Mouse (Mus musculus) embryo, embryonic 10 days (tissue): ENCODE measurements around the gene Grip1.
A peak's percentile ranks its signal among the peaks of the same experiment; 100 is the strongest.

Experiments
- DNase-seq: peaks from one replicate; pipeline ENCODE4 v3.0.0-alpha.2; 2015; ENCODE audit warnings: low spot score

Grip1 gene

DNA sequence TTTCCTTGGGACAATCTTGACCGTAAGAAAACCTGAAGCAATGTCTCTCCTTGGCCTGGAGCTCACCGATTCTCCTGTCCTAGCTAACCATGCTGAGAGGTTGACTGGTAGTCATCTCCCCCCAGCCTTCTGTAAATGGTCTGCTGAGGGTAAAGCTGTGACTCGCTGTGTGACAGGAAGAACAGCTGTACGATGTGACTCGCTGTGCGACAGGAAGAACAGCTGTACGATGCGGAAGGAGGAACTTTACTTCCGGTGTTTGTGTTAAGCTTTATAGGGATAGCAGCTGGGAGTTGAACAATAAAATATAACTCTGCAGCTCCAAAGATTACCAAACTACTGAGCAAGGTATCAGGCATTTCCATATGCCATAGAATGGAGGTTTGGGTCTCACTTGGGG is 119.5 kb downstream of the Grip1 start:
- no peak for DNase-seq

DNA sequence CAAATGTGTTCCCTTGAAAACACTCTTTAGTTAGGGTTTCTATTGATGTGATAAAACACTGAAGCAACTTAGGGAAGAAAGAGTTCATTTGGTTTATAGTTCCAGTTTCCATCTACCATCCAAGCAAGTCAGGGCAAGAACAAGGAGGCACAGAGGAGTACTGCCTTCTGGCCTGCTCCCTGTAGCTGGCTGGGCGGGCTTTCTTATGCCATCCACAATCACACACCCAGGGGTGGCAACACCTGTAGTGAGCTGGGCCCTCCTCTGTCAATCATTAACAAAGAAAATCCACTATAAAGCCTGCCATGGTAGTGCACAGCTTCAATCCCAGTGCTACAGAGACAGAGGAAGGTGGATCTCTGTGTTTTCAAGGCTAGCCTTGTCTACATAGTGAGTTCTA is 122.2 kb downstream of the Grip1 start:
- DNase-seq = no peak

DNA sequence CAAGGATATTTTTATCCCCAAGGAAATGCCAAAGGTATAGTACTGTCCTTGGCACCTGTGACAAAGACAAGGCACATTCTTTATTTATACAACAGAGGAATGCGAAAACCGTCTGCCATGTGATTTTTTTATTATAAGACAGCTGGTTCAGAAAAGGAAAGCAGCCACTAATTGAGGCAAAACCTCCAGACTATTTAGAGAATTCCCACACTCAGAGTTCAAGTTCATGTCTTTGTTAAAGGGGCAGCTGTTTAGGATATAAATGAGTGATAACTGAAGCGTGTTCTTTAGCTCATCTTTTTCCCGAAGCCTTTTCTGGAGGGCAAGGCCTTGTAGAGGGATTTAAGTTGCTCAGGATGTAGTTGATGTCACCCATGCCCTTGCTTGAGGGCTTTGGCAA is 126.4 kb downstream of the Grip1 start:
- DNase-seq = no peak

DNA sequence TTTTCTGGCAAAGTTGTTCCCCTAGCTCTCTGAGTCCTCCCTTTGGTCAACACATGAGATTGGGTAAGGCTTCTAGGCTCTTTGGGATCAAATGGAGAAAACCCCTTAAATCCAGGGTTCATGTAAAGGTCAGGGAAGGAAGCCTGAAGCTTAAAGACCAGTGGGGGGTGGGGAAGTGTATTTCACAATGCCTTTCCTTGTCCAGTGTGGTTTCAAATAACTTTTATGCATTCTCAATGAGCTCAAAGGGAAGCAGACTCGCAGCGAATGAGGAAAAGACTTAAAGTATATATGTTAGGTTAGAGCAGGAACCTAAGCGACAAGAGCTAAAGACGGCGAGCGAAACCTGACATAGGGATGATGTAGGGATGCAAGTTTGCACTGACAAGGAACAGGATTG is 131.0 kb downstream of the Grip1 start:
- DNase-seq = peak; percentile 22

DNA sequence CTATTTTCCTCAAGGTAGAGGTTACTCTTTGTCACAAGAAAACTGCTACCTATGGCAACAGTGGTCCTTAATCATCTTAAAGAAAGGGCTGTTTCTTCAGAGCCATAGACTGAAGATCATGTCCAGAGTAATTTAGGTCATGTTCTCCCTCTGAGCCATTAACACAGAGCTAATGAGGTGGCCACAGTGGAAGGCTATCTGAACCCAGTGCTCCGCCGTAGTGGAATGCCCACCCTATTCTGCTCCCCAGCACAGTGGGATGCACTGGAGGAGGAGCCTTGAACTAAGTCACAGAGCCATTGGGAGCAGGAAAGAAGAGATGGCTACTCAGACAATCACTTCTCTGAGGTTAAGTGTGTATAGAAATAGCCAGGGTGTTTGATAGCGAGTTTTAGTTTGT is 133.3 kb downstream of the Grip1 start:
- no peak for DNase-seq

DNA sequence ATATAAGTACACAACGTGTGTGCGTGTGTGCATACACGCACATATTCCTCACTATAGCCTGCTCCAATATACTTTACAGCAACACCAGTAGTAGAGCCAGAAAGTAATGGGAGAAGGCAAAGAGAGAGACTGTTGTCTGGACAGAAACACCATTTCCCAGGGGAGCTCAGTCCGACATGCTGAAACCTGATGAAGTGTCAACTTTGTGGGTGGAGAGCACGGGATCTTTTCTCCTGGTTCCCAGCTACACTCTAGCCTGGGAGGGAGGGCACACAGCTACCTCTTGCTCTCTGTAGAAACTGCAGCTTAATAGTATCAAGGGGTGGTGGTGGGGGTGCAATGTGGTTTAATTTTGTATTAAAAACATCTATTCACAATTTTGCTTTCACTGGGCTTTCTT is 143.2 kb downstream of the Grip1 start:
- DNase-seq = peak; percentile 27

DNA sequence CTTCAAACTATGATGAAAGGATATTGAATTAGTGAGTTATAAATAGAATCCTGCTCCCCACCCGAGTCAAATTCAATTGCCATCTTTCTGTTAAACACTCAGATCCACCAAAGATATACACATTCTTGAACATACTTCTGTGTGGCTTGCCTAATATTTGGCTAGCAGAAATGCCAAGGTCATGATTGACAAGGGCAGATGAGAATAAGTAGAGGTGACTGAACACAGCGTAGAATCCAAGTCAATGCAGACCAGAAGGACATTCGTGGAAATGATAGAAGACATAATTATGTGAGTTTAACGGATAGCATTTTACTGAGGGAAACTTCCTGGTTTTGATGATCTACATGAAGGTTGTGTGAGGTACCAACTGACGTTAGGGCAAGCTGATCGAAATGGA is 153.9 kb downstream of the Grip1 start:
- DNase-seq = no peak

DNA sequence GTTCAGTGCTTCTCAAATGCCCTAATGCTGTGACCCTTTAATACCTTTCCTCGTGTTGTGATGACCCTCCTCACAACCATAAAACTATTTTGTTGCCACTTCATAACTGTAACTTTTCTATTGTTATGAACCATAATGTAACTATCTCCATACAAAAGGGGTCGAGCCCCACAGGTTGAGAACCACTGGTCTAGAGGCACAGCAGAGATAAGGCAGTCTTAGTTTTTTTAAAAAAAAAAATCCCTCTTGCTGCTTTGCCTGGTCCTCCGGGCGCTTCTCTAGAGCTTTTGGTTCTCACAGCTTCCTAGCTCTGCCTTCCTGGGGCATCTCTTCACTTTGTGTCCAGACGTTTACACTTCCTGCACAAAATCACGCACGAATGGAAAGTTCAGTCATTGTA is 155.4 kb downstream of the Grip1 start:
- DNase-seq = no peak

DNA sequence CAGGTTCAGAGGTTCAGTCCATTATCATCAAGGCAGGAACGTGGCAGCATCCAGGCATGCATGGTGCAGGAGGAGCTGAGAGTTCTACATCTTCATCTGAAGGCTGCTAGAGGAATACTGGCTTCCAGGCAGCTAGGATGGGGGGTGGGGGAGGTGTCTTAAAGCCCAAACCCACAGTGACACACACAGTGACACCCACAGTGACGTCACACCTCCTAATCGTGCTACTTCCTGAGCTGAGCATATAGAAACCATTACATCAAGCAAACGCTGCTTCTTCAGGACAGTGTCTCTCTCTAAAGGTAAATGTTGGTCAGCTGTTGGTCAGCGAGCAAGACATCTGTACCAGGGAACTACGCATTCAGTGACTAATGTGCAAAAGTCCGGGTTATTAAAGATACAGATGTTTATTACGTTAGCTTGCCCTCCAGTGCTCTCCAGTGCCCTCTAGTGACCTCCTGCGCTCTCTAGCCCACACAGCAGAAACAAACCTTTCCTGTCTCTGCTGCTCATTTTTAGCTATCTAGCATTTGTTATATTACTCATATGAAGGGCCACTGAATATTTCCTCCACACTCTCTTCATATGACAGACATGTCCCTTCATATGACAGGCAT is 156.8 kb downstream of the Grip1 start:
- DNase-seq = peak; percentile 34

DNA sequence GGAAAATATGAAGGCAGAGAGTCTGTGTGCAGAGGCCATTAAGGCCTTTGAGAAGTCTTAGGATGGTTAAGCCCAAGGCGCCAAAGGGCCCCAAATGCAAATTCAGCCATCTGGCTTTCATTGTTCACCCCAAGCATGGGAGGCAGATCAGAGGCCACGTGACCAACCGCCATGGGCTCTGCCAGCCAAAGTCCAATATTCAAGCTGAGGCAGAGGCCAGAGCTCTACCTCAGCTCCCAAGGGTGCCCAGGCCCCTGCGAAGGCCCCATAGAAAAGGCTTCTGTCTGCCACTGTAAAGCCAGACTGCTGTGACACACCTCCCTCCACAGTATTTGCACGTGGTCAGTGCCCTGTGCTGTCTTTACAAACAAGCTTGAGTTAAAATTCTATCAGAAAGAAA is 158.4 kb downstream of the Grip1 start:
- no peak for DNase-seq

DNA sequence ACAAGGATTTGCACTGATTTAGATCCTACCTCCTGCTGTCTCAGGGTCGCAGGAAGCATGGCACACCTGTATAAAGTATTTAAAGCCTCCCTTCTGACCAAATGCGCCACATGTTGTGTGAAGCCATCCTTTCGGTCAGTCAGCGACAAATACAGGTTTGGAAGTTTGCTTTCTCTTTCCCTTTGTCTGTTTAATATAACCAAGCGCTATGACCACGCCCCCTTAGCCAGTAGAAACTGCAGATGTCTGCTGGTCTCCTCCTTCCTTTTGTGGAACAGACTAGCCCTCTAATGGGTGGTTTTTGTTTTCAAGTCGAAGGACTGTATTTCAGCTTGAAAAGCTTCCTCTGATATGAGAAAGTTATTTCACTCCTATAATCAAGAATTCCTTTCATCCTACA is 161.1 kb downstream of the Grip1 start:
- DNase-seq = no peak

DNA sequence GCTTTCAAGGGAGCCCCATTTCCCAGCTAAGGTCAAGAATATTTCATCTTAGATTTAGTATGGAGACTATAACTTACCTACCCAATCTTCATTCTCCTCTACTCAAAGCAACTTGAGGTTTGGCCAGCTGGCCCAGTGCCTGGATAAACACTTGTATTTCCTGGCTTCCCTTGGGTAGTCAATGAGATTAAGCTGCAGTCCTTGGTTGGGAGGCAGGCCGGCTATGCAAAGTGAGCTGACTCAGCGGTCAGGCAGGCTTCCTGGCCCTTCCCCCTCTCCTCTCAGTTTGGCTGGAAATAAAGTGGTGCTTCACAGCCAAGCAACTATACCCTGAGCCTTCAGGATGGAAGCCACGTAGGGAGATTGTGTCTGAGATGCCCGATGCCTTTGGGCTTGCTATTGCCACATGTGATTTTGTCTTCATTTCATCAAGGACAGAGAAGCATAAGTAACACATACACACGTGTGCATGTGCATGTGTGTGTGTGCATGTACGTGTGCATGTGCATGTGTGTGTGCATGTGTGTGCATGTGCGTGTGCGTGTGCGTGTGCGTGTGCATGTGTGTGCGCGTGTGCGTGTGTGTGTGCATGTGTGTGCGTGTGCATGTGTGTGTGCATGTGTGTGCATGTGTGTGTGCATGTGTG is 161.7 kb downstream of the Grip1 start:
- DNase-seq = peak; percentile 73

DNA sequence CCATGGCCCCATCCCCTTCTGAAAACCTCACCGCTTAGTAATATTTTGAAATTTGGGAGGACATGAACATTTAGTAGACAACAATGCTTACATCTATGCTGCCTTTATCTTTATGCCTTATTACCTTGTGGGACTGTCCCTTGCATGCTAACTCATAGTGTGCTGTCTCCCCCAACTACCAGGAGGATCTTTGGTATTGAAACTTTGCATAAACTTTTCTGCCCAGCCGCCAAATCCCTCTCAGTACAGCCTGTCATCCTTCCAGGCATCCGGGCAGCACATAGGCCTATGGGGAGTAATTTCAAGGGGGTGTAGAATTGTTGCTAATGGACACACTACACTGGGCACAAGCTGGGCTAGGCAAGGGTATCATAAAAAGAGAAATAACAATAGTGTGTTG is 162.4 kb downstream of the Grip1 start:
- DNase-seq = no peak

DNA sequence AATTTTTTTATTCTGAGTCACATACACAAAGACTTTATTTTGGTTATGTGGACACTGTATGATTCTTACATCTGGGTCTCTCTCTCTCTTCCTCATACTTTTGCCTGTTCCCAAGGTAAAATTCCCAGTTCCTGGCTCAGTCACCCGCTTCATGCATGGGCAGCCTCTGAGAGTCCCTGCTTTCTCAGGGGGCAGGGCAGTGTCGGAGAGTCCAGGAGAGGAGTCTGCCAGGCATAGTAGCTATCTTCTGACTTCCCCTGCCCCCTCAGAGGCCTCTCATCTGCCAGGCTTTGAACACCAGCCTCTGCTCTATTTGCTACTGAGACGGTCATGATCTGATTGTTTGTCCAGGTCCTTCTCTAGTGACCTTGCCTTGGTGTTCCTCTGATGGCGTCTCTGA is 175.0 kb downstream of the Grip1 start:
- DNase-seq = no peak

DNA sequence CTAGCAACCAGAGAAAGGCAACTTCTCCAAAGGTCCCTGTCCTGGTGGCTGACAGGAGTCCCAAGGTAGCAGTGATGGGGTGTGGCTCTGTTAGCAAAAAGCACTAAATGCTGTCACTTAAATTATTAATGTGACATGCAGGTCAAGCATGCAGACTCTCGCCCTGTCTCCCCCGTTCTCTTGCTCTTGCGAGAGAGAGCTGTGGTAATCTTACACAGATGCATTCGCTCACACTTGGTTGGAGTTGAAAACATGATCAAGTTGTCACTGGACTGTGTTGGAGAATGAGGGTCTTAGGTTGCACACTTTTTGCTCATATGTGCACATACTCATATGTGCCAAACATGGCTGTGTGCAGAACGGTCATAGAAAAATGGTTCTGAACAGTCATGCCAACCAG is 176.8 kb downstream of the Grip1 start:
- no peak for DNase-seq

DNA sequence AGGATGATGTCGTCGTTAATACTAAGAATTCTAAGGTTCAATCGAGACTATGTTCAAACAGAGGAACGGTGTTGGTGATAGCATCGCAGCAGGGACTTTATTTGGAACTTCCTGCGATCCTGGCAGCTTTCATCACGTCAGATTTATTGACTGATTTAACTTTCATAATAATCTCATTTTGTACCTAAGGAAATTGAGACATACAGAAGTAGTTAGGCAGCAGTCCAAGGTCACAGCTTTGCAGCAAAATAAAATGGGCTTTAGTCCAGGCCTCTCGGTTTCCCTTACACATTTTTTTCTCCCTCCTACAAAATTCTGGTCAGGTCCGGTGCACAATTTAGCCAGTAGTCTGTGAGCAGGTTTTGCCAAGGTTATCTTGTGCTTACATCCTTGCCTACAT is 178.3 kb downstream of the Grip1 start:
- no peak for DNase-seq

DNA sequence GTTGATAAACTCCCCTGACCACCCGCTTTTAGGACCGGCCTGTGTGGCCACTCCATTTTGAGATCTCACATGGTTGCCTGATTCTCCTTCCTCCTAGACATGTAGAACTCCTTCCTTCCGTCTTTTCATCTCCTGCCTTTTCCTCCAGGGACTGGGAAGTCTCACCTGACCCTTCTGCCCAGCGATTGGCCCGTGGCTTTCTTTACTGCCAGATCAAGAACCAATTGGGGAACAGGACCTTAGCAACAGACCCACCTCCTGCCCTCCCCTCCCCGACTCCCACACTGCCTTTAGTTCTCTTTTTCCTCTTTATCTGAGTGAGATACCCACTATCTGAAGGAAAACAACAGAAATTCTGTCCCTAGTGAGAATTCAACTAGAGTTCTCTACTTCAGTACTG is 180.9 kb downstream of the Grip1 start:
- peak; percentile 27 for DNase-seq

DNA sequence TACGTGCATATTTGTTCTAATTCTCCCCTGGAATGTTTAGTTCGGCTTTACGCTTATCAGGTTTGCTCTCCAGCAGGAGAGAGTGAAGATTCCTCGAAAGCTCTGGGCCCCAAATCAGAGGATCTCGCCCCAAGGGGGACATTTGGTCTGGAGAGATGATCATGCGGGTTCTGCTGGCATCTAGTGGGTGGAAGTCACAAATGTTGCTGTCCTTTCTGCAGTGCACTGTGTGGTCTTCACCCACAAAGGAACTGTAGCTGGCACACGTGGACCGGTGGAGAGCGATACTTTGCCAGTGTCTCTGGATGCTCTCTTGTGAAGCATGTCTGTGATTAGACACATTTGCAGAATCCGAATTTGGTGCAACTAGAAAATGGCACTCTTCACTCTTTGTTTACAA is 186.9 kb downstream of the Grip1 start:
- DNase-seq = no peak

DNA sequence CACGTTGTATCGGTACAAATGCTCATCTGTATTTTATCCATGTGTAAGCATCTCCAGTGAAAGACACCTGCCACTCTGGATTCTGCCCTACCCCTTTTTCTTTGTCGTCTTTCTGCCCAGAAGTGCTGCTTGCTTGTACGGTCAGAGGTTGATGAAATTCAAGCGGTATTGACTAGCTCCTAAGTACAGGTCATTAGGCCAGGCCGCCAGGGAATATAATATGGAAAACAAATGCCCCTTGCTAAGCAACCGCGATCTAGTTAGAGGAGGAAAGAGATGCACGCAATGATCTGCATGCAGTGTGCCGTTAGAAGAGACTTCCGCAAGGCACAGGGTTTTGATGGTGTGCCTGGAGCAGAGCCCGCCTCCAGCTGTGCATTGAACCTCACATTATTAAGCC is 187.4 kb downstream of the Grip1 start:
- DNase-seq = peak; percentile 27

DNA sequence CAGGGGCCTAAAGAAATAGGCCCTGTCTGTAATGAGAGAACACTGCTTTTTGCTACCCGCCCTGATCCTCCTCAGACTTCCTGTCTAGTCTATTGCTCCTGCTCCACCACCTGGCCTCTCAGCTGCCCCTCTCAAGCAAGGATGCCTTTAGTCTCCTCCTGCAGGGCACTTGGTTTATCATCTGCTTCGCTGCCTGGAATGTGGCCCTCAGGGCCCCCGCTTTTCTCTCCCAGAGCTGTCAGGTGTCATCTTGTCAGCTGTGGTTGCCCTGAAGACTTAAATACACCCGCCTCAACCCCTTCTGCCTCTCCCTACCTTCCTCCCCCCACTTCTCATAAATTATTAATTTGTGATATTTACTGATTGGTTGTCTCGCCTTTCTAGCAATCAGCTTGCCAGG is 190.7 kb downstream of the Grip1 start:
- peak; percentile 39 for DNase-seq

DNA sequence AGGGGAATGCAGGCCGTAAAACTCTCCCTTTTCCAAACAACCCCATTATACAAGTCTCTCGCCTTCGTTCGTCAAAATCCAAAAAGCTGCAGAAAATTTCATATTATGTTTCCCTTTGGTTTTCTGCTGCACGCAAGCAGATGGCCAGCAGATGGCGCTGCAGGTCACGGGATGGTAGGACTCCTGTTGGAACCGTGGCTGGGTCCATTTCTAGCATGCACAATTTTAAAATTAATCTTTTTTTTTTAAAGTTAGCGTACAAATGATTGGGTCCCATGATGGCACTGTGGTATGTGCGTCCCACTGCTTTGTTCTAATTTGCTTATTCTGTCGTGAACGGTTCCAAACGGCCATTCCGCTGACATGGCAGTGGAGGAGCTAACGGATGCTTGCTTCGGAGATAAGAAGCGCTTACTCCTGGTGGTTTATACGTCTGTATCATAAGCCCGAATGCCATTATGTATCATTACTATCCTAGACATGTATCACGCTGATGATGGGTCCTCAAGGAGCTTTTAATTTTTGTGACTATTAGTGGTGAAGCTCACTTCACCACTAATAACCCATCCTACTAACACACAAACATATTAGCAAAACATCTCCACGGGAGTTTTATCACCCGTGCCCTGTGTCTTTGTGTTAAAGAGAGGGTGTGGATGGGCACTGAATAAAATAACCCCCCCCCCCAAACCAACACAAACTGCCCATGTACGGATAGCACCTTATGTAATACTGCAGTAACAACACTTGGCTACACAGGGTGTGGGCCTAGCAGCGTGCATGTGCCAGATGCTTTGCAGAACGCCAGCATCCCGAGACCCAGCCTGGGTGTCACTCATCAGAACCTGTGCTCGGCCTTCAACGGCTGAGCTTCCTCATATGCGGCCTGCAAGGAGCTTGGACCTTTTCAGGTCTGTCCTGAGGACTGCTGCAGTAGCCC is 193.1 kb downstream of the Grip1 start:
- peak; percentile 84 for DNase-seq

DNA sequence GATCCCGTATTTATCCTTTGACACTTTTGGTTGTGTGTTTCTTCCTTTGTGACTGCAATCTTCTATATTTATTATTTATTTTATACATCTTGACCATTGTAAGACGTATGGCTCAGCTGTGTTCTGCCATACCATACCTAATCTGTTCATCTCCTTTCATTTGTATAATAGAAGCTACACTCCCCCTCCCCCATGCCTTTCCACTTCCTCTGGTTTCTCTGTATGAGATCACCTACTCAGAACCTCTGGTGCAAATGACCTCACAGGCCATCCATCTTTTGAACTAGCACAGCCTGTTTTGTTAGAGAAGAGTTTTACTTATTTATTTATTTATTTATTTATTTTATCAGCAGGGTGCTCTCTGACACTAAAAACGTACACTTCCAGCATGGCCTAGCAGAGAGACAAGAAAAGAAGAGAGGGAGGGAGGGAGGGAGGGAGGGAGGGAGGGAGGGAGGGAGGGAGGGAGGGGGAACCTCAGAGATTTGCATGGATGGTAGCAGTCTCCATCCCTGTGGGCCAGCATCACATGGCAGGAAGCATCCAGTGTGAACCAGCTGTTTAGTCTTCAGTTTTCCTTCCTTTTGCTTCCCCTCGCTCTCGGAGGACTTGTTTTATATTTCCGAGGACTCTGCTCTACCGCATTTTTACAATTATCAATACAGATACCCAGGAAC is 207.2 kb downstream of the Grip1 start:
- peak; percentile 46 for DNase-seq

DNA sequence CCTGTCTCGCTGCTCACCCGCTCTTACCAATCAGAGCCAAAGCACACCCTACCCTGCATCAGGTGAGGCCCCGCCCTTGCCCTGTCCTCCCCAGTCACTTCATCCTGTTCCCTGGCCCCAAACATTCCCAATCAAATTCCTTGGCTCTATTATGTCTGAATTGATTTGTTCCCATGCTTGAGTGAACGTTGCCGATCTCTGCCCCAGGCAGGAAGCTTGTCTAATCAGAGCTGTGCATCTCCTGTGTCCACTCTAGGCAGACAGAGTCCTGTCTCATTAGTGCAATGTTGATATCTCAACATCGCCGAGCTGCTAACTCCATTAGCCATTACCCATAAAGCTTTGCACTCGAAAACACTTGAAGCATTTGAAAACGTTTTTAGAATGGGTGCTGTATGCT is 210.0 kb downstream of the Grip1 start:
- DNase-seq = no peak
